Mouse (Mus musculus) ES-Bruce4 (cell line): ENCODE measurements around the gene Fbxo46. TPM values are rescaled to one million over a fixed set of nuclear protein-coding genes. Genes with fewer than 3 reads are reported as not detected.

Experiments
- H3K27ac ChIP-seq: 2 replicates; pipeline ENCODE4 v1.5.1; 2012; ENCODE audit warnings: low read length, inconsistent platforms; ENCODE audit not compliant: insufficient read depth
- H3K27me3 ChIP-seq: 2 replicates; pipeline ENCODE4 v1.6.1; 2012; ENCODE audit warnings: mild to moderate bottlenecking, low read length, inconsistent platforms; ENCODE audit not compliant: control insufficient read depth, poor library complexity, insufficient read depth, severe bottlenecking
- H3K36me3 ChIP-seq: 2 replicates; pipeline ENCODE4 v1.6.1; 2012; ENCODE audit warnings: inconsistent platforms, mild to moderate bottlenecking, low read length, moderate library complexity; ENCODE audit not compliant: control insufficient read depth, poor library complexity, insufficient read depth, severe bottlenecking
- H3K4me1 ChIP-seq: one replicate; pipeline ENCODE4 v1.8.1; 2011; ENCODE audit warnings: low read length; ENCODE audit not compliant: control insufficient read depth, insufficient read depth
- H3K4me3 ChIP-seq: 2 replicates; pipeline ENCODE4 v1.5.1; 2011; ENCODE audit warnings: low read depth, mild to moderate bottlenecking, low read length
- H3K9ac ChIP-seq: 2 replicates; pipeline ENCODE4 v1.6.1; 2012; ENCODE audit warnings: low read depth, mild to moderate bottlenecking, inconsistent platforms; ENCODE audit not compliant: poor library complexity, severe bottlenecking
- H3K9me3 ChIP-seq: replicated peaks from 2 replicates; pipeline ENCODE4 v1.6.1; 2012; ENCODE audit warnings: mild to moderate bottlenecking, low read length, inconsistent platforms; ENCODE audit not compliant: control insufficient read depth, poor library complexity, insufficient read depth, severe bottlenecking
- CTCF ChIP-seq: IDR thresholded peaks from one replicate; pipeline ENCODE4 v1.8.1; 2011; ENCODE audit warnings: low read depth, low read length
- EP300 ChIP-seq: IDR thresholded peaks from 2 replicates; pipeline ENCODE4 v1.6.1; 2011; ENCODE audit warnings: low read depth, low read length; ENCODE audit not compliant: insufficient read depth
- POLR2A ChIP-seq: IDR thresholded peaks from one replicate; pipeline ENCODE4 v1.8.1; 2011; ENCODE audit warnings: low read length; ENCODE audit not compliant: insufficient read depth
- polyA plus RNA-seq: library from polyadenylated mRNA; stranded (reverse); fragments of >200 nt; gene quantifications from 2 replicates; pipeline ENCODE4 v1.2.4, GENCODE M21; 2011; ENCODE audit warnings: low read depth; ENCODE audit not compliant: missing spikeins, insufficient read depth, insufficient read length

Gene Fbxo46
- polyA plus RNA-seq, 1 experiment = 4.1 TPM

DNA sequence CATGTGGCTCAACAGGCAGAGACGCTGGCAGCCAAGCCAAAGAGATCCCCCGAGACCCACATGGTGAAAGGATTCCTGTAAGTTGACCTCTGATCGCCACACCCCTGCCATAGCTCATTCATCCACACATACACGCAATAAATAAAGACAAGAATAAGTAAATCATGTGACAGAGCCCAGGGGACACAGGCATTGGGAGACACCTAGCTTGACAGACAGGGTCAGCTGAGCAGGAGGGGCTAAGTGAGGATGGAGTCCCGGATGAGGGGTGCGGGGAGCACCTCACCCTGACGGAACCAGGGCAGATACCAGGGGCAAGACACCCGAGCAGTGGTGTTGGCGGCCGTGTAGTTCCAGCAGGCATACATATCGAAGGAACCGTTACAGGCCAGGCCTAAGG lies 44.1 kb downstream of the Fbxo46 start:
- Histone ChIP-seq H3K36me3 (no peaks in the 10 kb centered on the region), H3K27ac (no peak overlapping the region), H3K27me3 (no peaks in the 10 kb centered on the region), H3K4me3 (peak overlapping the region; percentile 22), H3K9ac (no peak overlapping the region), H3K9me3 (no peaks in the 10 kb centered on the region), H3K4me1 (peaks cover 2% of the 10 kb centered on the region)
- no peak for TF ChIP-seq EP300
- TF ChIP-seq CTCF = no peak
- no peak for TF ChIP-seq POLR2A

DNA sequence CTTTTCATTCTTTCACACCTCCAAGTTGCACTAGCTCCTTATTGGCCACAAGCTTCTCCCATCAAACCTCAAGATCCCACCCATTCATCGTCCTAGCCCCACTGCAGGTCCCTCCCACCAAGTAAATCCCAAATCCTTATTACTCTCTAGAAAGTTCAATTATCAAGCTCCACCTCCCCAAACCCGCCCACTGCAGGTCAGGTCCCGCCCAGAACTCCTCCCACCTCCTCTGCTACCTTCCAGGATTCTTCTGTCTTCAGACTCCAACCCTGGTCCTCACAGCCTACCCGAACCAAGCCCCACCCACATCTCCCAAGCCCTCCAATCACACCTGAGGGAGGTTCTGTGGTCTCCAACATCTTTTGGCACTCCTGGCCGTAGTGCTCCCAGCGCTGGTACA lies 44.5 kb downstream of the Fbxo46 start:
- peaks cover 2% of the 10 kb centered on the region for H3K4me1 ChIP-seq
- H3K27me3 ChIP-seq = no peaks in the 10 kb centered on the region
- H3K4me3 ChIP-seq = peak overlapping the region; percentile 40
- no peak overlapping the region for H3K27ac ChIP-seq
- no peaks in the 10 kb centered on the region for H3K36me3 ChIP-seq
- no peak overlapping the region for H3K9ac ChIP-seq
- no peaks in the 10 kb centered on the region for H3K9me3 ChIP-seq
- no peak for TF ChIP-seq POLR2A
- no peak for TF ChIP-seq CTCF
- TF ChIP-seq EP300 = no peak

DNA sequence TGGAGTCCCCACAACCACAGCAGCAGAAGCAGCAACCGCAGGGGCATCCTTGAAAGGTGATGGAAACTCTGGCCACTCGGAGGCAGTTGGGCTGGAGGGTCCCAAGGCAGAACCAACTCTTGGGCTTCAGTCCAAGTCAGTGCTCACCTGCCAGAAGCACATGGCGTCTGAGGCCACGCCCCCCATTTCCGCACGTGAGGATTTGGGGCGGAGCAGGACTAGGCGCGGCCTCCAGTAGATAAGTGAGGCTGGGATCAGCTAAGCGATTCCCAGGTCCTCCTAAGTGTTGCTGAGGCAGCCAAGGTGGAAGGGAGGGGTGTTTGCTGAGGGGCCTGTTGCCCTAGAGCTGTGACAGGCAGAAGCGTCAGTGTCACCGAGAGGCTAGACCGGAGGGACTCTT lies 45.3 kb downstream of the Fbxo46 start:
- Histone ChIP-seq H3K4me1 (peaks cover 2% of the 10 kb centered on the region), H3K27ac (no peak overlapping the region), H3K36me3 (no peaks in the 10 kb centered on the region), H3K9ac (no peak overlapping the region), H3K27me3 (no peaks in the 10 kb centered on the region), H3K4me3 (peak overlapping the region; percentile 40), H3K9me3 (no peaks in the 10 kb centered on the region)
- TF ChIP-seq CTCF (no peak), POLR2A (no peak)

DNA sequence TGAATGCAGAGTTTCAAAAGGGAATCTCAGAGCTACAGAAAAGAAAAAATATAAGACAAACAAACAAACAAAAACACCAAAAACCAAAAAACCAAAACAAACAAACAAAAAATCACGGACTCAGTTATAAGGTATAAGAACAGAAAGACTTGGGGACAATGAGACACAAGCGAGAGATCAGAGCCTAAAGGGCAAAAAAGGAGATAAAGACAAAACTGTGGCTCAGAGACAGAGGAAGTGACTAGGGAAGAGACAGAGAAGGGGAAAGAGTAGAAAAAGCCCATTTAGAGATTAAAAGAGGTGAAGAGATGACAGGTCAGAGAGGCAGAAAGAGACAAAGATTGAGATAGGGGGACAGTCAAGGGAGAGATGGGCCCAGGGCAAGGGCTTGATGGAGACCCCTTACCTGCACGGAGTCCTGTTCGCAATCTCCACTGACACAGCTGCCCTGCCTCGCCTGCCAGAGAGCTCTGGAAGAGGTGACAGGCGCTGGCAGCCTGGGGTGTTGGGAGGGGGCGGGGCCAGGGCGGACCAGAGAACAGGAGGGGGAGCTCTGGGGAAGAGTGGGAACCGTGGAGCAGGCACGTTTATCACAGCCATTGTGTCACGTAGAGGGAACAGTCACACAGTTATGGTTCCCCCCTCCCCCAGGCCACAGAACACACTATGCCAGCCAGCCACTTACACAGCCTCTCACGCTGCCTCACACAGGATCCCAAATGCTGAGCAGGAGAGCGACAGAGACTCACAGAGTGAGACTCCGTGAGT lies 46.2 kb downstream of the Fbxo46 start, which contains the start of gene Gipr:
Gene Gipr, minus strand, starts transcription at position 472 of the 768 bp plus-strand sequence.
- H3K36me3 ChIP-seq = no peaks in the 10 kb centered on the region
- TF ChIP-seq EP300 = no peak
- no peak for TF ChIP-seq CTCF
- no peak for TF ChIP-seq POLR2A
- H3K27me3 ChIP-seq = no peaks in the 10 kb centered on the region
- H3K9ac ChIP-seq = no peak within 1 kb of the TSS
- no peaks in the 10 kb centered on the region for H3K9me3 ChIP-seq
- no peak within 1 kb of the TSS for H3K27ac ChIP-seq
- peak within 1 kb of the TSS; percentile 40 for H3K4me3 ChIP-seq
- peaks cover 2% of the 10 kb centered on the region for H3K4me1 ChIP-seq

DNA sequence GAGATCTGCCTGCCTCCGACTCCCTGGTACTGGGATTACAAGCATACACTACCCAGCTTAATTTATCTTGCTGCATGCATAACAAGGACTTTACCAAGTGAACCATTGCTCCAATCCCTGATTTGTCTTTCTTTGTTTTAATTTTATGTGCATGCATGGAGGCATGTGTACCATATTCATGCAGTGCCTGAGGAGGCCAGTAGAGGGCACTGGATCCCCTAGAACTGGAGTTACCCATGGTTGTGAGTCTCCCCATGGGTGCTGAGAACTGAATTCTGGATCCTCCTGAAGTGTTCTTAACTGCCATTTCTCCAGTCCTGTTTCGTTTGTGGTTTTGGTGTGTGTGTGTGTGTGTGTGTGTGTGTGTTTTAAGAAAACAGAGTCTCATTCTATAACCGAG lies 47.3 kb downstream of the Fbxo46 start:
- H3K9ac ChIP-seq = no peak overlapping the region
- no peaks in the 10 kb centered on the region for H3K36me3 ChIP-seq
- H3K27ac ChIP-seq = no peak overlapping the region
- peaks cover 2% of the 10 kb centered on the region for H3K4me1 ChIP-seq
- no peaks in the 10 kb centered on the region for H3K9me3 ChIP-seq
- TF ChIP-seq EP300 = no peak
- TF ChIP-seq CTCF = peak; percentile 50
- no peaks in the 10 kb centered on the region for H3K27me3 ChIP-seq
- no peak overlapping the region for H3K4me3 ChIP-seq

DNA sequence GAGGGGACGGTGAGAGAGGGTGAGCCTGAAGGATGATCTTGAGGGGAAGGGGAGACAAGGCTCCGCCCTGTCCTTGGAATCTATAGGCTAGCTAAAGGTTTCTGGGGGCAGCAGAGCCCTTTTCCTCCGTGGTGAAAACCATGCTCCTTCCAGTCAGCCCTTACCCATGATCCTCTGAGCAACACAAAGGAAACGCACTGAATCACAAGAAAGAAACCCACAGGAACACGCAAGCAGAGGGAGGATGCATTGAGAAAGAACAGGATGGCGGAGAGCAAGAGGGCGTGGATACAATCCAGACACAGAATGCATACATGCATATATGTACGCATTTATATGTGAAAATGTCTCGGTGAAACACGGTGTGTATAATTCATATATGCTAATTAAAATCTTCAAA lies 49.8 kb downstream of the Fbxo46 start:
- Histone ChIP-seq H3K9ac (no peak overlapping the region), H3K4me1 (peaks cover 3% of the 10 kb centered on the region), H3K9me3 (no peaks in the 10 kb centered on the region), H3K4me3 (no peak overlapping the region), H3K27me3 (no peaks in the 10 kb centered on the region), H3K36me3 (no peaks in the 10 kb centered on the region), H3K27ac (no peak overlapping the region)
- TF ChIP-seq CTCF = no peak
- no peak for TF ChIP-seq EP300
- no peak for TF ChIP-seq POLR2A
